ENCODE assay signal across 8 mouse cellular contexts in the genomic region with DNA sequence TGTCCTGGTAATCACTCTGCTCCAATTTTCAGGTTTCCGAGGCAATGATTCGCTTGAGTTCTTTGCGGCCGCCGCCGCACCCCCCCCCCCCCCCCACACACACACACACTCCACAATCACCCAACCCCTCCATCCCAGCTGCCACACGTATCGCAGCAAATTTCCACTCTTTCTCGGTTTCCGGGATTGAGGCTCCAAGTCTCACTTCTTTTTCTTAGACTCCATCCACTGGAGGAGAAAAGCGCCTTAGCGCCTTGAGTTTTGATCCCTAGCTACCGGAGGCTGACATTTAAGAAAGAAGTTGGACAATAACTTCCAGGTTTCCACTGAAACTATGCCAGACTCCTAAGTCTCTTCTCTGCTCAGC. TPM values are rescaled to one million over a fixed set of nuclear protein-coding genes. Genes with fewer than 3 reads are reported as not detected.
DNase-seq lines count a peak whose midpoint lies in the region; ATAC-seq and TF ChIP-seq lines count a peak whose summit lies in the region.

No protein-coding gene starts in this region.

- H3K4me2 ChIP-seq in forebrain, postnatal 0 days (ENCODE audit: low read depth), result peak overlapping the region; percentile 67

- no peaks in the 10 kb centered on the region for H3K27me3 ChIP-seq in forebrain, postnatal 0 days (ENCODE audit: insufficient read depth, low read length)

- TF ChIP-seq CTCF in layer of hippocampus, adult 2 months (conservative IDR thresholded peaks at IDR 0.05), result no peak
- TF ChIP-seq CTCF in bone marrow, adult 2 months (IDR thresholded peaks at IDR 0.05; ENCODE audit: control insufficient read depth, insufficient read depth, low read length), result no peak
- TF ChIP-seq CTCF in forebrain, postnatal 0 days (IDR thresholded peaks at IDR 0.05; ENCODE audit: low read depth), result no peak

- peak overlapping the region; percentile 91 for H3K4me3 ChIP-seq in layer of hippocampus, adult 2 months
- peak overlapping the region; percentile 92 for H3K4me3 ChIP-seq in bone marrow, adult 2 months (replicated peaks; ENCODE audit: control insufficient read depth, low read depth, low read length)
- peak overlapping the region; percentile 85 for H3K4me3 ChIP-seq in forebrain, postnatal 0 days (ENCODE audit: low read depth, low read length)

- WGBS in bone marrow, adult 2 months, result under 1% methylated on average over 13 of the region's 13 CpGs
- WGBS in forebrain, postnatal 0 days, result 6% methylated on average over 13 of the region's 13 CpGs

- no peak for ATAC-seq in forebrain, postnatal 0 days

- H3K9me3 ChIP-seq in forebrain, postnatal 0 days (ENCODE audit: low read length), result no peaks in the 10 kb centered on the region

- peak overlapping the region; percentile 95 for H3K27ac ChIP-seq in layer of hippocampus, adult 2 months
- peak overlapping the region; percentile 98 for H3K27ac ChIP-seq in bone marrow, adult 2 months (ENCODE audit: control insufficient read depth, insufficient read depth, low read depth, low read length, poor library complexity)
- peak overlapping the region; percentile 79 for H3K27ac ChIP-seq in forebrain, postnatal 0 days (ENCODE audit: low read depth, low read length)

- no peaks in the 10 kb centered on the region for H3K36me3 ChIP-seq in forebrain, postnatal 0 days (ENCODE audit: insufficient read depth)

- peak overlapping the region; percentile 63 for H3K9ac ChIP-seq in forebrain, postnatal 0 days

- no peaks in the 10 kb centered on the region; the same call in 1 of the 2 replicates for H3K4me1 ChIP-seq in bone marrow, adult 2 months (ENCODE audit: control insufficient read depth, insufficient read depth, low read length)
- H3K4me1 ChIP-seq in forebrain, postnatal 0 days (ENCODE audit: insufficient read depth), result no peaks in the 10 kb centered on the region

- TF ChIP-seq POLR2A in bone marrow, adult 2 months (IDR thresholded peaks at IDR 0.05; ENCODE audit: borderline replicate concordance, control insufficient read depth, low read depth, low read length), result no peak

- DNase-seq in layer of hippocampus, adult 2 months (ENCODE audit: low spot score in 2 of 2), result no peak
- DNase-seq in layer of hippocampus, adult 11-12 months (ENCODE audit: low spot score), result no peak
- DNase-seq in forebrain, postnatal 0 days, result no peak
- DNase-seq in lung, postnatal 10 days, result peak; percentile 41
- DNase-seq in spleen, adult 18-20 months, result no peak
- no peak for DNase-seq in layer of hippocampus, postnatal 10 days (ENCODE audit: low spot score in 2 of 2)
- no peak for DNase-seq in urinary bladder, postnatal 4 days (ENCODE audit: low spot score in 2 of 2)

RNA-seq across cellular contexts. Expression of a gene that starts 0.8 kb away (rescaled TPM):
- total RNA-seq in layer of hippocampus, adult 2 months (2021), result 10 to 100 TPM; 10.6 to 11.4 TPM
- 10.9 and 21.5 TPM in 2 replicates for polyA plus RNA-seq in bone marrow, adult 2 months (2011; ENCODE audit: insufficient read depth, insufficient read length, low replicate concordance, missing spikeins)
- total RNA-seq in forebrain, postnatal 0 days (2014; rRNA removed), result 3.2 and 3.9 TPM in 2 replicates
- polyA plus RNA-seq in forebrain, postnatal 0 days (2015; fragmentation: Nextera tagmentation; extraction: Ambion mirVana), result 3.5 and 4.9 TPM in 2 replicates
- total RNA-seq in layer of hippocampus, postnatal 10 days (2021), result 10 to 100 TPM in 1 of 2 experiments, 1 to 10 TPM in 1; 8.1 to 11.1 TPM

RNA-seq across cellular contexts. Expression of a gene that starts 42.2 kb away (rescaled TPM):
- 1 to 10 TPM; 8.7 to 9.4 TPM for total RNA-seq in layer of hippocampus, adult 2 months (2021)
- polyA plus RNA-seq in bone marrow, adult 2 months (2011; ENCODE audit: insufficient read depth, insufficient read length, low replicate concordance, missing spikeins), result 9.5 and 19.3 TPM in 2 replicates
- total RNA-seq in forebrain, postnatal 0 days (2014; rRNA removed), result 11.5 and 18.5 TPM in 2 replicates
- 12.0 and 15.4 TPM in 2 replicates for polyA plus RNA-seq in forebrain, postnatal 0 days (2015; fragmentation: Nextera tagmentation; extraction: Ambion mirVana)
- total RNA-seq in layer of hippocampus, postnatal 10 days (2021), result 10 to 100 TPM in 1 of 2 experiments, 1 to 10 TPM in 1; 9.8 to 10.8 TPM
